Mouse (Mus musculus): ENCODE measurements at regions not wholly inside any gene's neighbourhood (a gene's known extent, or its start where the extent isn't known, plus 50 kb on each side); places are given as distances from the start of the nearest gene placed in this dataset.

DNA sequence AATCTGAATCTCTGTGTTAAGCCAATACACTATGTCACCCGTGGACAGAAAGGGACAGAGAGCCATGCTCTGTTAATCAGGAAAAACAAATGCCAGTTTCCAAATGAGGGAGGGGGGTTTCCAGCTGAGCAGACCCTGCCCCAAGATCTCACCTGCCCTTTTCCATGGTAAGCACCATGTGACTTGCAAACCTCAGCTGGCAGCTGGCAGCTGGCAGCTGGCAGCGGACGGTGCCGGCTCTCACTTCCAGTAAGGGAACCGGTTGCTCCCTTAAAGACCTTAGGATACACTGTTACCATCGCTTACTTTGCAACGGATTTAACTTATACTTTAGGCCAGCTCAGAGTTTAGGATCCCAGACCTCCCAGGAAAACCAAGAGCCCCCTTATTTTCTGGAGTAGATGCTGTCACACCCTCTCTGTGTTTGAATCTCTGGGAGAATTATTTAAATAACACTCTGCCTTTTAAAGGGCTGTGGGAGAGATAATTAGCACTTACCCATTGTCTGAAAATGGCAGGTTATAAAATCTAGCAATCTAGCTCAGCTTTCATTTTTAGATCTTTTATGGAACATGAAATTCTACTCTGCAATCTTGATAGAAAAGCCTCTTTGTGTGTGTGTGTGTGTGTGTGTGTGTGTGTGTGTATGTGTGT, 131.7 kb downstream of the Drd1 start:
- H3K4me1 ChIP-seq (replicated peaks), result peaks cover 7% of the 10 kb centered on the region
- no peaks in the 10 kb centered on the region for H3K27me3 ChIP-seq
- no peaks in the 10 kb centered on the region for H3K36me3 ChIP-seq
- no peak for ATAC-seq (ENCODE audit: low FRiP score)
- H3K27ac ChIP-seq, result no peak overlapping the region
- H3K4me2 ChIP-seq, result no peak overlapping the region
- no peak overlapping the region for H3K9ac ChIP-seq
- no peak overlapping the region for H3K4me3 ChIP-seq
- 75% methylated on average over 7 of the region's 7 CpGs for WGBS
- no peaks in the 10 kb centered on the region for H3K9me3 ChIP-seq

DNA sequence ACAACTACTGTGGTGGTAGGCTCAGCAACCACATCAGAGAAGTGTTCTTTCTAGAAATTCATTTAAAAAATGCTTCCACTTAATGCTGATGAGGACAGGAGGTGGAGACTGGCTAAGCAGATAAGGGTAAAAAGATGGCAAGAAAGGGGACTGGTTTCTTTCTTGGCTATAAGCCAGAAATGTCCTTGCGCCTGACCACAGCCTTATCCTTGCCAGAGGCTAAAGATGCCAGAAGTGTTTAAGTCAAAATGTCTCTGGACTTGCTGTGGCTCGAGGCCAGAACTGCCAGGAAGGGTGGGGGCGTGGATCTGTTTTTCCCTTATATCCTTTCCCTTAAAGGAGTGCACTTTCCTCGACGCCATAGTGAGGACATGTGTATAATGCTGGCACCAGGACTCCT, 133.7 kb downstream of the Drd1 start:
- no peak overlapping the region for H3K4me3 ChIP-seq
- no peak for ATAC-seq (ENCODE audit: low FRiP score)
- 85% methylated on average over 5 of the region's 5 CpGs for WGBS

DNA sequence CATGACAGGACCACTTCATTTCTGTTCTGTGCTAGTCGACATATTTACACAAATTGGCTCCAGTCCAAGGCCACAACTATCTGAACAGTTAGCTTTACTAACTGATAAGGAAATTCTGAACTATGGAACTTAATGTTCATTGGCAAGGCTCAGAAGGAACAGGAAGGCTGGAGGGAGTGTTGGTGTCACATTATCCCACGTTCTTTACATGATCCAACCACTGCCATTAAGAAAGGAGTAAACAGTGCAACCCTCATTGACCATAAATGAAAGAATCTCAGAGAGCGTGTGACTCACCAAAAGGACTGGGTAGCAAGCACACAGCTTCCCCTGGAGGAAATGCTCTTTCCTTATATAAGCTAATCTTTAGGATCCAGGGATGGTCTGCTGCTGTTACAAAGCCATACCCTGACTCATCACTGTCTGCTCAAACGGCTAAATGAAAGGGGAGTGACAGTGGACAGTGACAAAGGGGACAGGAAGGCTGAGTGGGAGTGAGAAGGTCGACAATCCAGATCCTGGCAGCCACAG, 135.6 kb downstream of the Drd1 start:
- Histone ChIP-seq H3K4me1 (replicated peaks) (no peaks in the 10 kb centered on the region; the same call in 1 of the 2 replicates), H3K36me3 (no peaks in the 10 kb centered on the region), H3K9me3 (no peaks in the 10 kb centered on the region), H3K27me3 (no peaks in the 10 kb centered on the region), H3K4me3 (no peak overlapping the region), H3K9ac (no peak overlapping the region), H3K27ac (no peak overlapping the region), H3K4me2 (no peak overlapping the region)
- WGBS, result 62% methylated on average over 5 of the region's 5 CpGs
- no peak for ATAC-seq (ENCODE audit: low FRiP score)

More for the DNA sequence above, 133.7 kb downstream of the Drd1 start:
- Histone ChIP-seq H3K9me3 (no peaks in the 10 kb centered on the region), H3K27me3 (no peaks in the 10 kb centered on the region), H3K9ac (no peak overlapping the region), H3K4me1 (replicated peaks) (no peaks in the 10 kb centered on the region; the same call in 1 of the 2 replicates), H3K4me2 (no peak overlapping the region), H3K36me3 (no peaks in the 10 kb centered on the region), H3K27ac (no peak overlapping the region)

DNA sequence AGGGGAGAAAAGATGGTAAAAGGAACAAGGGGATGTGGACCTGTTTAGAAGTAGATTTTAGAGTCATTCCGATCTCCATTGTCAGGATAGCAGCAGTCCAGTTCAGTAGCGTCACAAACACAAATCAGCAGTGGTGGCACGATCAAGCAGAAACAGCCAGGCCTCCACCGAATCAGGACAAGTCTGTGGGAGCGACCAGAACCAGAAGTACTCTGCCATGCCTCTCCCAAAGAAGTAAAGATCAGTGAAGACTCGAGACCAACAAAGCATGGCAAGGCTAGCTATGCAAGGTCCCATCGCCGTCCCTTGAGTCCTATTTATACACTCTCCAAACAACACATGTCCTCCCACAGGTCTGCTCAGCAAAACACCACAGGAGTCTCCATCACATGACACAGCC, 140.0 kb downstream of the Drd1 start:
- Histone ChIP-seq H3K27ac (no peak overlapping the region), H3K4me3 (no peak overlapping the region), H3K4me1 (replicated peaks) (peaks cover 5% of the 10 kb centered on the region; the same call in 1 of the 2 replicates), H3K4me2 (no peak overlapping the region), H3K27me3 (no peaks in the 10 kb centered on the region), H3K9me3 (no peaks in the 10 kb centered on the region), H3K36me3 (no peaks in the 10 kb centered on the region), H3K9ac (no peak overlapping the region)
- 86% methylated on average over 8 of the region's 8 CpGs for WGBS
- ATAC-seq (ENCODE audit: low FRiP score), result no peak

DNA sequence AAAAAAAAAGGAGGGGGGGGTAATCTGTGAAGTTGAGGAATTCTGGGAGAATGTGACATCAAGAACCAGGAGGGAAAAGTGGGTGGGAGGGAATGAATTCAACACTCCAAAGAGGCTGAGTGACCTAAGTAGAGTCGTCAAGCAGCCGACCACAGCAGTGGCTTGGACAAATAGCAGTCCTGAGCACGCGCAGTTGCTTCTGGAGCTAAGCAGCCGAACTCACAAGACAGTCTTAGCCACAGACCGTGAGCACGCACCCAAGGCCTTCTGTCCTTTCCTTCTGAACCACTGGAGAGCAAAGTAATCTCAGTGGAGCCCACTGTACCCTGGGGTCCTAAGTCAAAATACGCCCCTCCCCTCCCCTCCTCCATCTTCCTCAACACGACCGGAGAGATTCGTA, 141.1 kb downstream of the Drd1 start:
- no peak for ATAC-seq (ENCODE audit: low FRiP score)
- Histone ChIP-seq H3K9ac (no peak overlapping the region), H3K4me2 (no peak overlapping the region), H3K4me1 (replicated peaks) (peaks cover 5% of the 10 kb centered on the region; the same call in 1 of the 2 replicates), H3K4me3 (no peak overlapping the region), H3K36me3 (no peaks in the 10 kb centered on the region), H3K27me3 (no peaks in the 10 kb centered on the region), H3K27ac (no peak overlapping the region), H3K9me3 (no peaks in the 10 kb centered on the region)
- WGBS, result 86% methylated on average over 11 of the region's 11 CpGs

DNA sequence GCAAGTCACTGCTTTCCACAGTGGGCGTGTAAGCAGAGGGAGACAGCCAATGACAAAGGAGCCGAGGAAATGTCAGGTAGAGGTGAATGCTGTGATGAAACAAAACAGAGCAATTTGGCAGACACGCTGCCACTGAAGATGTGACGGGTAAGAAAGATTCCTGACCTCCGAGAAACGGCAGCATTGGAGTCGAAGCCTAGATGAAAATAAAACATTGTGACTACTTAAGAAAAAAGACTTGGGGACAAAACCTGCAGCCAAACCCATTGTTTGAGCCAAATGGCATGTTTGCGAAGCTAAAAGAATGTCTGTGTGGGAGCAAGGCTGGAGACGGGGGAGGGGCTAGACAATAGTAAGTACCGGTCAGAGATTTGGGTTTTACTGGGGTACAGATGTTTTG, 142.0 kb downstream of the Drd1 start:
- no peaks in the 10 kb centered on the region for H3K36me3 ChIP-seq
- H3K4me3 ChIP-seq, result no peak overlapping the region
- WGBS, result 41% methylated on average over 10 of the region's 10 CpGs
- H3K27ac ChIP-seq, result no peak overlapping the region
- no peak for ATAC-seq (ENCODE audit: low FRiP score)
- H3K9me3 ChIP-seq, result no peaks in the 10 kb centered on the region
- H3K9ac ChIP-seq, result no peak overlapping the region
- no peaks in the 10 kb centered on the region for H3K27me3 ChIP-seq
- peaks cover 5% of the 10 kb centered on the region; the same call in 1 of the 2 replicates for H3K4me1 ChIP-seq (replicated peaks)
- no peak overlapping the region for H3K4me2 ChIP-seq

DNA sequence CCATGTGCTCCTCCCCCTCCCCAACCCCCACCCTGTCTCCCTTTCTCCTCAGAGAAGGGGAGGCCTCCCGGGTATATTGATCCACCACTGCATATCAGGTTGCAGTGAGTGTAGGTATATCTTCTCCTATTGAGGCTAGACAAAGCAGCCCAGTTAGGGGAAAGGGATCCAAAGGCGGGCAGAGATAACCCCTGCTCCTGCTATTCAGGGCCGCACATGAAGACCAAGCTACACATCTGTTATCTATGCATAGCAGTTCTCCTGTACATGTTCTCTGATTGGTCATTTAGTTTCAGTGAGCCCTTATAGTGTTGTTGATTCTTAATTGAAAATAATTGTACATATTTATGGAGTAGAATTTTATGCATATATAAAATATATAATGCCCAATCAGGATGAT, 143.7 kb downstream of the Drd1 start:
- peaks cover 5% of the 10 kb centered on the region; the same call in 1 of the 2 replicates for H3K4me1 ChIP-seq (replicated peaks)
- H3K4me2 ChIP-seq, result no peak overlapping the region
- H3K27me3 ChIP-seq, result no peaks in the 10 kb centered on the region
- H3K36me3 ChIP-seq, result no peaks in the 10 kb centered on the region
- no peak for ATAC-seq (ENCODE audit: low FRiP score)
- WGBS, result 68% methylated on average over 3 of the region's 3 CpGs
- no peak overlapping the region for H3K4me3 ChIP-seq
- H3K9me3 ChIP-seq, result no peaks in the 10 kb centered on the region
- no peak overlapping the region for H3K27ac ChIP-seq
- H3K9ac ChIP-seq, result no peak overlapping the region

DNA sequence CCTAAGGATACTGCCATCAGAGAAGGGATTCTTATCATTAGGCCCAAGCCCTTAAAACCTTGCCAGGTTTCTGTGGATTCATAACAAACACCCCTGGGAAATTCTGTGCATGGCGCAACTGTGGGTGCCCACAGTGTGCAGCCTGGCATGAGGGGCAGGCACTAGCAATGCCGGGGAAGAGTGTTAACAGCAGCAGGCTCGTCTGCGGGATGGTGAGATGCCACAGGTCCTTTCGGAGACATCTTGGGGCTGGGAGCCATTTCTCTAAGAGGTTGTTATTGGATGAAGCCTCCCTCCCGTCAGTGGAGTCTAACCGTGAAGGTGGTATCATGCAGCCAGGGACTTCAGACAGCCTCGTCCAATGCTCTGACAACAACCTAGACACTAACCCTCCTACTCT, 144.2 kb downstream of the Drd1 start:
- Histone ChIP-seq H3K9ac (no peak overlapping the region), H3K27me3 (no peaks in the 10 kb centered on the region), H3K36me3 (no peaks in the 10 kb centered on the region), H3K4me3 (no peak overlapping the region), H3K27ac (no peak overlapping the region), H3K9me3 (no peaks in the 10 kb centered on the region), H3K4me1 (replicated peaks) (peaks cover 5% of the 10 kb centered on the region; the same call in 1 of the 2 replicates), H3K4me2 (no peak overlapping the region)
- ATAC-seq (ENCODE audit: low FRiP score), result no peak
- 88% methylated on average over 8 of the region's 8 CpGs for WGBS

DNA sequence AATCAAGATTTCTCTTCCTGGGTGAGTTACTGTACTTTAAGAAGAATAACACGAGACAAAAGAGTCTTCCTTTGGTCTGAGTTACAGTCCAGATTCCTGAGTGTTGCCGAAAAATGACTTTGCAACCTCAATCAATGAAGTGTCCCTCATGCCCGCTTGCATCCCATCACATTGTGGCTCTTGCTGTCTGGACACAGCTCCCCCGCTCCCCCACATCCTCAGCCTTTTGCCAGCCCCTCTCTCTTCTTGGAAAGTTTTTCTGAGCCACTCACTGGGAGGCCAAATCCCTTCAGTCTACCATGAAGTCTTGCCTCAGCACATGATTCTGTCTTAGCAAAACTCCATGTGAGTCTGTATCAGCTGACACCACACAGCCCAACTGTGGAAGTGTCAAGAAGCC, 145.3 kb downstream of the Drd1 start:
- no peak for ATAC-seq (ENCODE audit: low FRiP score)
- WGBS, result 88% methylated on average over 4 of the region's 4 CpGs
- Histone ChIP-seq H3K36me3 (no peaks in the 10 kb centered on the region), H3K9ac (no peak overlapping the region), H3K9me3 (no peaks in the 10 kb centered on the region), H3K4me2 (no peak overlapping the region), H3K27me3 (no peaks in the 10 kb centered on the region), H3K4me3 (no peak overlapping the region), H3K27ac (no peak overlapping the region), H3K4me1 (replicated peaks) (peaks cover 5% of the 10 kb centered on the region; the same call in 1 of the 2 replicates)

DNA sequence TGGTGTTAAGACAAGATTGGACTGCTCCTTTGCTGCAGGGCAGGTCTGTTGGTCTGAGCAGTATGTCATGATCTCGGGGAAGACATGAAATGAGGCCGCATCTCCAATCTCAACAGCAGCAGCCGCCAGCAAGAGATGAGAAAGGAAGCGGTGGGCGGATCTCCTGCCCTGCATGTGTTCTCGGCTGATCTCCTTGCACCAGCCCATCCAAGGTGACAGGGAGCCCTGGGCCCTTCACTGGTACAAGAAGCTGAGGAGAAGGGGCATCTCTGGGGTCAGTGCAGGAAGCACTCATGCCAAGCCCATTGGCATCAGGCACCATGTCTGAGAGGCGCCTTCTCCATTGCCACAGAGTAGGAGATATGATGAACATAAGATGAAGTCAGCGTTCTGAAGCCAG, 151.0 kb downstream of the Drd1 start:
- ATAC-seq (ENCODE audit: low FRiP score), result no peak
- peaks cover 12% of the 10 kb centered on the region for H3K4me1 ChIP-seq (replicated peaks)
- WGBS, result 85% methylated on average over 8 of the region's 8 CpGs

DNA sequence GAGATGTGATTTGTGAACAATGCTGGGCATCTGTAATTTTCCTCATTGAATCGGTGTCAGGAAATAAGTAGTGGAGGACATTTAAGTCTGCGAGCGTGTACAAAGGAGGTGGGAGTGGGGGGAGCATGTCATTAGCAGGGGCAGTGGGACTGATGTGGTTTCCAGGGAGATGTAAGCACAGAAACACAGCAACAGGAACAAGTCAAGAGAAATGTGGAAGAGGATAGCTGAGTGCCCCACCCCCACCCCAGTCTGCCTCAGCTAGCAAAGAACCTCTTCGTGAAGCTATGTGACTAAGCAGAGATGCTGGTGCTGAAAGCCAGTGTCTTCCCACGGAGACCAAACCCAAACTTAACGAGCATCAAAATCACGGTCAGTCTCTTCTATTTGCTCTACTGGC, 151.9 kb downstream of the Drd1 start:
- H3K9ac ChIP-seq, result no peak overlapping the region
- 0 out of 2 replicates have a peak, but pooled peaks have one; percentile 39 for ATAC-seq (ENCODE audit: low FRiP score)
- no peaks in the 10 kb centered on the region for H3K36me3 ChIP-seq
- no peak overlapping the region for H3K4me3 ChIP-seq
- peaks cover 18% of the 10 kb centered on the region for H3K4me1 ChIP-seq (replicated peaks)
- no peak overlapping the region for H3K4me2 ChIP-seq
- H3K27ac ChIP-seq, result no peak overlapping the region; the same call in 1 of the 2 replicates
- no peaks in the 10 kb centered on the region for H3K27me3 ChIP-seq
- no peaks in the 10 kb centered on the region for H3K9me3 ChIP-seq
- WGBS, result 24% methylated on average over 7 of the region's 7 CpGs

More for the DNA sequence above, 151.0 kb downstream of the Drd1 start:
- Histone ChIP-seq H3K9ac (no peak overlapping the region), H3K27ac (no peak overlapping the region), H3K4me2 (no peak overlapping the region), H3K9me3 (no peaks in the 10 kb centered on the region), H3K36me3 (no peaks in the 10 kb centered on the region), H3K4me3 (no peak overlapping the region), H3K27me3 (no peaks in the 10 kb centered on the region)

DNA sequence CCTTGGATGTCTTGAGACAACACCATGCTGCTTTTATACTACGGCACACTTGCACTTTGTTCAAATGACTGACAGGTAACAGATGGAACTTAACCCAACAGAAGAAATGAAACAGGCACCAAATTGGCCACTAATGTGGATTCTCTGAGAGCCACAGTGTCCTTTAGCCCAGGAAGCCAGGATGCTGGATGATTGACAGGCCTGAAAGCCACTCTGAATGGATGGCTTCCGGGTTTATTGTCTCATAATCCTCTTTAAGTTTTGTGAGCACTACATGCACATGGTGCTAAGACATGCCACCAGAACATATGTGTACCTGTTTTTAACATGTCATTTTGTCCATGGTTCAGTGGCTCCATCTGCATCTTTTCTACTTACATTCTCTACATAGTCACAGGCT, 152.7 kb downstream of the Drd1 start:
- no peaks in the 10 kb centered on the region for H3K36me3 ChIP-seq
- peaks cover 23% of the 10 kb centered on the region for H3K4me1 ChIP-seq (replicated peaks)
- no peaks in the 10 kb centered on the region for H3K9me3 ChIP-seq
- 71% methylated on average over 2 of the region's 2 CpGs for WGBS
- no peak for ATAC-seq (ENCODE audit: low FRiP score)
- no peak overlapping the region for H3K4me3 ChIP-seq
- no peaks in the 10 kb centered on the region for H3K27me3 ChIP-seq
- H3K27ac ChIP-seq, result no peak overlapping the region; the same call in 1 of the 2 replicates
- no peak overlapping the region for H3K4me2 ChIP-seq
- H3K9ac ChIP-seq, result no peak overlapping the region

DNA sequence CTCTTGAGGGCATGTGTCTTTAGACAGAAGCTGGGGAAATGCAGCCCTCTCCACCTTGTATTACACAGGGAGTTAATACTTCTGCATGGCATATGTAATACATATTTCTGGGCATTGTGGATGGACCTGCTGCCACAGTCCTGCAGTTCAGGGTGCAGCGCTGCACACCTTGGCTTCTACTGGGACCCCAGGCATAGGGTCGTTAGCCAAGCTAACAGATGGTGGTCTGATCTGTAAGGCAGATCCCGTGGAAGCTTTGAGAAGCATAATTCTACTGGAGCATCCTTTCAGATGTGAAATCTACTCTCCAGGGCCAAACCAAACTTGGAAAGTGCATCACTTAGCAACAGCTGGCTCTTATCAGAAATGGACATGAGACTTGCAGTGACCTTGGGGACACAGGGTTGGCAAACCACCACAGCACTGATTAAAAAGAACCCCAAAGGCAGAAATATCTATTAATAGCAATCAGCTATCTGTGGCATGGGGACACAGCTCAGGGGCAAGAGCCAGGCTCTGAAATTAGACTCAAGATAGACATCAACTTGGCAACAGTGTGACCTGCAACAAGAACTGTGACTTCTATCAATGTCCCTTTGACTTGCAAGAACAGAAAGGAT, 155.0 kb downstream of the Drd1 start:
- Histone ChIP-seq H3K27ac (no peak overlapping the region), H3K9ac (no peak overlapping the region), H3K4me1 (replicated peaks) (peaks cover 23% of the 10 kb centered on the region), H3K27me3 (no peaks in the 10 kb centered on the region), H3K4me3 (no peak overlapping the region), H3K4me2 (no peak overlapping the region), H3K9me3 (peaks cover 4% of the 10 kb centered on the region; the same call in 1 of the 2 replicates), H3K36me3 (no peaks in the 10 kb centered on the region)
- WGBS, result 81% methylated on average over 3 of the region's 3 CpGs
- ATAC-seq (ENCODE audit: low FRiP score), result no peak
